Mouse (Mus musculus) intestine, embryonic 14.5 days (tissue): ENCODE data around the gene Tal1. TPM values are rescaled to one million over a fixed set of nuclear protein-coding genes. Genes with fewer than 3 reads are reported as not detected.

Experiments
- ATAC-seq: fragments of 200-750 bp; cut with Nextera tagmentation; replicated peaks from 2 replicates; pipeline ENCODE4 v1.8.0; 2017; ENCODE audit warnings: low read depth, moderate number of reproducible peaks, moderate TSS enrichment, moderate library complexity; ENCODE audit not compliant: low FRiP score, low TSS enrichment
- DNase-seq: peaks from one replicate; pipeline ENCODE4 v3.0.0-alpha.2; 2018; ENCODE audit warnings: low spot score
- H3K27ac ChIP-seq: fragments of 300-500 bp; sonication (generic); 2 replicates; pipeline ENCODE4 v1.5.1; 2014; ENCODE audit warnings: low read depth, mild to moderate bottlenecking, control low read depth
- H3K27me3 ChIP-seq: fragments of 300-500 bp; sonication (generic); replicated peaks from 2 replicates; pipeline ENCODE4 v1.6.1; 2014; ENCODE audit warnings: low read length, control low read depth; ENCODE audit not compliant: control insufficient read depth, insufficient read depth
- H3K36me3 ChIP-seq: fragments of 300-500 bp; sonication (generic); 2 replicates; pipeline ENCODE4 v1.6.1; 2014; ENCODE audit warnings: low read length, control low read depth; ENCODE audit not compliant: control insufficient read depth, insufficient read depth
- H3K4me1 ChIP-seq: fragments of 300-500 bp; sonication (generic); replicated peaks from 2 replicates; pipeline ENCODE4 v1.6.1; 2014; ENCODE audit warnings: low read length, control low read depth, mixed read lengths; ENCODE audit not compliant: control insufficient read depth, insufficient read depth
- H3K4me2 ChIP-seq: fragments of 300-500 bp; sonication (generic); 2 replicates; pipeline ENCODE4 v1.6.1; 2014; ENCODE audit warnings: low read length
- H3K4me3 ChIP-seq: fragments of 300-500 bp; sonication (generic); 2 replicates; pipeline ENCODE4 v1.5.1; 2014; ENCODE audit warnings: low read depth, low read length, control low read depth, mixed read lengths
- H3K9ac ChIP-seq: fragments of 300-500 bp; sonication (generic); 2 replicates; pipeline ENCODE4 v1.6.1; 2014; ENCODE audit warnings: mild to moderate bottlenecking, low read length
- H3K9me3 ChIP-seq: fragments of 300-500 bp; sonication (generic); 2 replicates; pipeline ENCODE4 v1.6.1; 2016; ENCODE audit warnings: low read length, control low read depth; ENCODE audit not compliant: control insufficient read depth
- WGBS: fragments of 180-500 bp; shearing (Covaris S2); extraction: QIAGEN DNeasy Blood & Tissue Kit; methylation state at CpG from one replicate; pipeline ENCODE4 v1.1.7; 2014; 5-methylcytosine and 5-hydroxymethylcytosine counted together
- polyA plus RNA-seq: library from polyadenylated mRNA; unstranded; fragments of >200 nt; fragmentation: Nextera tagmentation; extraction: Ambion mirVana; gene quantifications from 2 replicates; pipeline ENCODE4 v1.2.1, GENCODE M21; 2014

The Tal1 gene
- polyA plus RNA-seq, 1 experiment from 2014 or later: 0.96 TPM

DNA sequence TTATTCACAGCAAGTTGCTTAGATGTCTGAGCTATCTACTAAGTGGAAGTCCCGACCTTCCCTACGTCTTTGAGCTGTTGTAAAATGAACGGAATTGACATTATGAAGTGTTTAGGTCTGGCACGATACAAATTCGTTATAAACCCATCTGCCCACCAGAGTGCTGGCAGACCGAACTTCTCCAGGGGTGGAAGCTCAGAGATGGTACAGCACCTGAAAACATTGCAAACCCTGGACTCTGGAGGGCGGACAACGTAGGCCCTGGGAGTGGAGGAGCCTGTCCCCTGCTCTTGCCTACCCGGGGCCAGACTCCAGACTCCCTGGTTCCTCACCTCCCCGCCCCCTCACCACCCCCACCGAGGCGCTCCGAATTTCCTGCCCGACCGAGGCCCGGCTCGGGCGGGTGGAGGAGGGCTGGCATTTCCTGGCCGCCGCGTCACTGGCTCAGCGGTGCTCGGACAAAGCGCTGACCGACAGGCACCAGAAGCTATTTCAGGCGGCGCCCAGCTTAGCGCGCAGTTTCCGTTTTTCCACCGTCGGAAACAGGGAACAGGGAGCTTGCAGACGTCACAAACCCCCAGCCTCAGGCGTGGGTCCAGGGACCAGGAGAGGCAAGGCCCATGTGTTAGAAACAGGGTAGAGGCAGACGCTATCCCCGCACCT lies 3.8 kb upstream of the Tal1 start:
- peak; percentile 57 for ATAC-seq
- H3K27ac ChIP-seq: 0 out of 2 replicates have a peak overlapping the region, but pooled peaks have one; percentile 3
- H3K4me2 ChIP-seq: peak overlapping the region; percentile 42
- 1% methylated on average over 36 of the region's 36 CpGs for WGBS
- H3K4me1 ChIP-seq: peaks cover 9% of the 10 kb centered on the region
- no peak overlapping the region for H3K9ac ChIP-seq
- peaks cover 79% of the 10 kb centered on the region for H3K27me3 ChIP-seq
- peak; percentile 74 for DNase-seq
- no peaks in the 10 kb centered on the region for H3K36me3 ChIP-seq
- H3K4me3 ChIP-seq: peak overlapping the region; percentile 23
- H3K9me3 ChIP-seq: no peaks in the 10 kb centered on the region

DNA sequence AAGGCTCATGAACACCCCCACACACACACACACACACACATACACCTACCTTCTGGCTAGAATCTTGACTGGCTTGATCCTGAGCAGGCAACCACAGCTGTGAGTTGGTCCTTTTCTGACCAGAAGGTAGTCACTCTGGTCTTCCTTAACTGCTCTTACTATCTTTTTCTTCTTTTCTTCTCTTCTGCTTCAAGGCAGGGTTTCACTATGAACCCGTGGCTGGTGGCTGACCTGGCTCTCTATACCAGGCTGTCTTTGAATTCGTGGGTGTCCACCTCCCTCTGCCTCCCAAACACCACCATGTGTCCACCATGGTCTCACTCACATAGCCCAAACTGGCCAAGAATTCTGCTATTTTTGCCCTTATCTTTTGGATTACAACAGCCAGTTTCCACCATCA lies 1.2 kb upstream of the Tal1 start:
- ATAC-seq (no peak), DNase-seq (no peak)
- Histone ChIP-seq H3K9ac (no peak overlapping the region), H3K9me3 (no peaks in the 10 kb centered on the region), H3K36me3 (no peaks in the 10 kb centered on the region), H3K4me1 (peaks cover 9% of the 10 kb centered on the region), H3K4me2 (no peak overlapping the region), H3K27ac (no peak overlapping the region), H3K4me3 (no peak overlapping the region), H3K27me3 (peaks cover 98% of the 10 kb centered on the region)
- 9% methylated on average over 2 of the region's 2 CpGs for WGBS

GRCm38 (mm10) chr4:115055691-115056090 lies 535 bp upstream of the Tal1 start:
- no peaks in the 10 kb centered on the region for H3K36me3 ChIP-seq
- no peak overlapping the region for H3K9ac ChIP-seq
- no peak overlapping the region for H3K27ac ChIP-seq

GRCm38 (mm10) chr4:115056921-115057673 lies 871 bp downstream of the Tal1 start:
- WGBS: under 1% methylated on average over 48 of the region's 48 CpGs
- H3K4me1 ChIP-seq: peaks cover 9% of the 10 kb centered on the region

More at GRCm38 (mm10) chr4:115055691-115056090, 535 bp upstream of the Tal1 start:
- 27% methylated on average over 3 of the region's 3 CpGs for WGBS
- no peak for DNase-seq
- no peak overlapping the region for H3K4me2 ChIP-seq
- H3K27me3 ChIP-seq: peaks cover 98% of the 10 kb centered on the region
- no peaks in the 10 kb centered on the region for H3K9me3 ChIP-seq
- peaks cover 9% of the 10 kb centered on the region for H3K4me1 ChIP-seq
- no peak overlapping the region for H3K4me3 ChIP-seq
- no peak for ATAC-seq

DNA sequence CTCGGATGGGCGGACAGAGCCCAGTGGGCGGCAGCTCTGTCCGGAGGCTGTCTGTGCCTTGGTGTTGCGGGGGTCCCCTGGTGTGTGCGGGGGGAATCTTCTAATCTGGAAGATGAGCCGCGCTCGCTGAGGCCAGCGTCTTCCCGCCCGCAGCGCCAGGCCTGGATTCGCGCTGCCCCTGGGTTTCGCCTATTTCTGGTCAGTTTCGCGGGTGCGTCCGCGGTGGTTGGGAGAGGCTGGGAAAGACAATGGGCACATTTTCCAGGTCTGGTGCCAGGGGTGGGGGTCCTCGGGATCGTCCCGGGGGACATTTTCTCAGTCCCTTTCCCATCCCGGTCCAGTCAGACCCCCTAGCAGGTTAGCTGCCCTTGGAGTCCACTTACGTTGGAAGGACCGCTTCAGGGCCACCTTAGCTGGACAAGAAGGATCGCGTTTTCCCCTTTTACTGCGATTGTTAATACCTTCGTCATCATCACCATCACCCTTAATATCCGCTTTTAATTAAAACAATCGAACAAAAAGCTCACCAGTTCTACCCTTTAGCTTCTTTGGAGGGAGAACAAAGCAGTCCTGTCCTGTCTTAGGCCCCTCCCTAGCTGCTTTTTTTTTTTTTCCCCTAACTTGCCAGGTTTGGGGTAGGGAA lies 1.6 kb downstream of the Tal1 start:
- DNase-seq: peak; percentile 79

More at GRCm38 (mm10) chr4:115056921-115057673, 871 bp downstream of the Tal1 start:
- Histone ChIP-seq H3K36me3 (no peaks in the 10 kb centered on the region), H3K27ac (peak overlapping the region; percentile 38; the same call in 1 of the 2 replicates), H3K9me3 (no peaks in the 10 kb centered on the region), H3K4me2 (peak overlapping the region; percentile 52), H3K9ac (peak overlapping the region; percentile 27), H3K4me3 (peak overlapping the region; percentile 33), H3K27me3 (peaks cover 98% of the 10 kb centered on the region)
- peak; percentile 90 for DNase-seq
- no peak; the same call in 1 of the 2 replicates for ATAC-seq

GRCm38 (mm10) chr4:115058317-115058761 lies 2.1 kb downstream of the Tal1 start:
- no peaks in the 10 kb centered on the region for H3K9me3 ChIP-seq
- H3K4me3 ChIP-seq: peak overlapping the region; percentile 33; the same call in 1 of the 2 replicates
- 0 out of 2 replicates have a peak overlapping the region, but pooled peaks have one; percentile 3 for H3K27ac ChIP-seq
- H3K36me3 ChIP-seq: no peaks in the 10 kb centered on the region
- ATAC-seq (no peak), DNase-seq (peak; percentile 77)
- peaks cover 99% of the 10 kb centered on the region for H3K27me3 ChIP-seq
- no peak overlapping the region for H3K9ac ChIP-seq
- WGBS: 1% methylated on average over 20 of the region's 20 CpGs
- peak overlapping the region; percentile 7 for H3K4me2 ChIP-seq
- peaks cover 10% of the 10 kb centered on the region for H3K4me1 ChIP-seq

More for the DNA sequence above, 1.6 kb downstream of the Tal1 start:
- H3K36me3 ChIP-seq: no peaks in the 10 kb centered on the region
- peak overlapping the region; percentile 33; the same call in 1 of the 2 replicates for H3K4me3 ChIP-seq
- H3K9ac ChIP-seq: 0 out of 2 replicates have a peak overlapping the region, but pooled peaks have one; percentile 27
- H3K27ac ChIP-seq: peak overlapping the region; percentile 3; the same call in 1 of the 2 replicates
- H3K4me2 ChIP-seq: no peak overlapping the region
- H3K9me3 ChIP-seq: no peaks in the 10 kb centered on the region
- peaks cover 98% of the 10 kb centered on the region for H3K27me3 ChIP-seq
- H3K4me1 ChIP-seq: peaks cover 9% of the 10 kb centered on the region
- no peak for ATAC-seq
- WGBS: 2% methylated on average over 33 of the region's 33 CpGs

DNA sequence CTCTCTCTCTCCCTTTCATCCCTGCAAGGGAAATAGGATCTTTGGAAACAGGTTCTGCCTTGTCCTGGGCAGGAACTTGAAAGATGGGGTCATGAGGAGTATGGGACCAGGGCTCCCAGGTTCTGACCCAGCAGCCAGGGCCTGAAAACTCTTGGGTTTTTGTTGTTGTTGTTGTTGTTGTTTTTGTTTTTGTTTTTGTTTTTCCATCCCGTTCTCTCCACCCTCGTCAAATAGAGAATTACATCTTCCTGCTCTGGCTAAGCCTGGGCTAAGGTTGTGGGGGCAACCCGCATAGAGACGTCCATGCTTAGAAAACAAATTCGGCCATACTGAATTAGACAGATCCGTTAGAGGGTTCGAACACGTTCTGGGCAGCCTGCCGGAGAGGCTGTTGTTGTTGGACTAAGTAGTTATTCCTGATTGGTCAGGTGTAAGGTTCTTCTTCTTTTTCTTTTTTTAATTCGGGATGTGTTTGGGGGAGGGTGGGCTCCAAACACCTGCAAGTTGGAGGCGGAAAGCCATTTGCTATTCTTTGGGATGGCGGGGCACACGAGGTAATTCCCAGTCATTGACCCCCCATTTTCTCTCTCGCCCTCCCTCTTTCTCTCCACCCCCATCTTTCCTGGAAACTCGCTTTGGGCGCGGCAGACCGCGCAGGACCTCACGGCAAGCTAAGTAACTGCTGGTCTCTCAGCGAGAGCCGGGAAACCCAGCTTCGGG lies 2.8 kb downstream of the Tal1 start:
- peak overlapping the region; percentile 7 for H3K4me2 ChIP-seq
- no peak for DNase-seq

DNA sequence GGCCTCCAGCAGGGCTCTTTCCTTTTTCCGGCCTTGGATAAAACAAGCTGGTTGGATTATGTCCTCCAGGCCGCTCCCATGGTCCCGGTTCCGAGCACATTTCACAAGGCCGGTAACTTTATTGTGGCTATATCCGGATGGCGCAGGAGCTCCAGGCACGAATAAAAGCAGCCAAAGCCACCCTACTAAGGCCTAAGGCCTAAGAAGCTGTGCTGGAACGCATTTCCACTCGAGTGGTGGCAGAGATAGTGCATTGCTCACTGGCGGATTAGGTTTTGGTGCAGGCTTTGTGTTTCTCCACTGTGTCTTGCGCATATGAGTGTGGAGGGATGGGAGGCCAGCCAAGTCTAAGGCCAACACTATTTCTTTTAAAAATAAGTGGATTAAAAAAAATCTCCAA lies 3.6 kb downstream of the Tal1 start:
- Histone ChIP-seq H3K36me3 (no peaks in the 10 kb centered on the region), H3K9ac (no peak overlapping the region)

More for the DNA sequence above, 2.8 kb downstream of the Tal1 start:
- Histone ChIP-seq H3K27ac (no peak overlapping the region), H3K9me3 (no peaks in the 10 kb centered on the region), H3K9ac (no peak overlapping the region), H3K4me1 (peaks cover 10% of the 10 kb centered on the region), H3K27me3 (peaks cover 100% of the 10 kb centered on the region), H3K4me3 (peak overlapping the region; percentile 10), H3K36me3 (no peaks in the 10 kb centered on the region)
- ATAC-seq: no peak
- 3% methylated on average over 23 of the region's 23 CpGs for WGBS

More for the DNA sequence above, 3.6 kb downstream of the Tal1 start:
- no peak for ATAC-seq
- no peaks in the 10 kb centered on the region for H3K9me3 ChIP-seq
- peak overlapping the region; percentile 11; the same call in 1 of the 2 replicates for H3K4me2 ChIP-seq
- WGBS: 13% methylated on average over 12 of the region's 12 CpGs
- H3K27me3 ChIP-seq: peaks cover 100% of the 10 kb centered on the region
- H3K4me3 ChIP-seq: peak overlapping the region; percentile 8; the same call in 1 of the 2 replicates
- H3K27ac ChIP-seq: no peak overlapping the region; the same call in 1 of the 2 replicates
- H3K4me1 ChIP-seq: peaks cover 10% of the 10 kb centered on the region
- peak; percentile 71 for DNase-seq
